Mouse (Mus musculus) heart, postnatal 14 days (tissue): ENCODE measurements around the gene Kpna7. TPM values are rescaled to one million over a fixed set of nuclear protein-coding genes. Genes with fewer than 3 reads are reported as not detected.
"Not testable (repeated sequence)": the region's sequence is repeated elsewhere in the genome, so short reads cannot be mapped to it uniquely, and the experiment has no call there.

ENCODE experiments used
- DNase-seq, 2 experiments: peaks; one replicate each; pipeline ENCODE4 v3.0.0; 2021 to 2022
- intact Hi-C: fragments of 180-260 bp; cut with DNase I; formaldehyde crosslinking; loops from one replicate; pipeline ENCODE4 v1.15.1; 2025
- long read RNA-seq, 2 experiments: library from polyadenylated mRNA; stranded (forward); transcript quantifications; one replicate each; pipeline ENCODE4 v2.0.0; 2021
- total RNA-seq, 2 experiments: library from RNA; stranded (reverse); gene quantifications; 2 replicates each; pipeline ENCODE4 v1.2.3; 2021

Kpna7 gene
- total RNA-seq = not detected
- long read RNA-seq, experiment 1 = 0 reads
- long read RNA-seq, experiment 2 = 0 reads

GRCm38 (mm10) chr5:145083632-145084451 lies at the start of gene Kpna7, which contains the start of gene Arpc1a:
TSS of gene Kpna7 (minus strand) at chr5:145084030.
TSS of gene Arpc1a (plus strand) at chr5:145083830.
- intact Hi-C loops = loop anchor here (2.0 kb wide), 1 partner anchor 31 kb away; the partner anchor contains the start of gene Arpc1b
- DNase-seq = peak; percentile 96 to 97

GRCm38 (mm10) chr5:145133275-145133674 lies 49.4 kb upstream of the Kpna7 start:
- intact Hi-C loops = loop anchor here (2.0 kb wide), 1 partner anchor 14 kb away; no protein-coding TSS in a partner anchor
- not testable (repeated sequence) for DNase-seq

- intact Hi-C loops = no loop called here
- DNase-seq = no peak
Measured at GRCm38 (mm10) chr5:145130995-145131394, 47.2 kb upstream of the Kpna7 start.

GRCm38 (mm10) chr5:145130191-145130590 lies 46.4 kb upstream of the Kpna7 start:
- DNase-seq = peak in 1 of 2 experiments; percentile 19
- intact Hi-C loops = no loop called here

GRCm38 (mm10) chr5:145129773-145130172 lies 45.9 kb upstream of the Kpna7 start:
- DNase-seq, intact Hi-C loops: not testable (repeated sequence)

- intact Hi-C loops = no loop called here
- peak; percentile 47 to 55 for DNase-seq
Measured at GRCm38 (mm10) chr5:145129124-145129523, 45.3 kb upstream of the Kpna7 start.

GRCm38 (mm10) chr5:145126580-145126979 lies 42.8 kb upstream of the Kpna7 start:
- intact Hi-C loops = no loop called here
- DNase-seq = no peak

- no peak for DNase-seq
- intact Hi-C loops = no loop called here
Measured at GRCm38 (mm10) chr5:145123396-145123795, 39.6 kb upstream of the Kpna7 start.

- intact Hi-C loops = no loop called here
- DNase-seq = peak in 1 of 2 experiments; percentile 33
Measured at GRCm38 (mm10) chr5:145120921-145121320, 37.1 kb upstream of the Kpna7 start.

- intact Hi-C loops = loop anchor here (2.0 kb wide), 1 partner anchor 13 kb away; no protein-coding TSS in a partner anchor
- no peak for DNase-seq
Measured at GRCm38 (mm10) chr5:145119385-145119784, 35.6 kb upstream of the Kpna7 start.

- intact Hi-C loops = loop anchor here (2.0 kb wide), 1 partner anchor 14 kb away; no protein-coding TSS in a partner anchor
- no peak for DNase-seq
Measured at GRCm38 (mm10) chr5:145118461-145118860, 34.6 kb upstream of the Kpna7 start.

GRCm38 (mm10) chr5:145118005-145118404 lies 34.2 kb upstream of the Kpna7 start:
- intact Hi-C loops = loop anchor here (2.0 kb wide), 1 partner anchor 15 kb away; no protein-coding TSS in a partner anchor

GRCm38 (mm10) chr5:145116916-145117315 lies 33.1 kb upstream of the Kpna7 start:
- intact Hi-C loops = no loop called here
- DNase-seq = peak; percentile 82 to 83

More at GRCm38 (mm10) chr5:145118005-145118404, 34.2 kb upstream of the Kpna7 start:
- no peak for DNase-seq

GRCm38 (mm10) chr5:145116316-145116715 lies 32.5 kb upstream of the Kpna7 start:
- peak; percentile 66 to 73 for DNase-seq
- intact Hi-C loops = no loop called here

- DNase-seq = no peak
- intact Hi-C loops = loop anchor here (2.0 kb wide), 1 partner anchor 31 kb away; the partner anchor contains the start of gene Kpna7
Measured at GRCm38 (mm10) chr5:145115736-145116135, 31.9 kb upstream of the Kpna7 start.

- DNase-seq = peak; percentile 78 to 82
- intact Hi-C loops = loop anchor here (2.0 kb wide), 1 partner anchor 30 kb away; the partner anchor contains the start of gene Kpna7
Measured at GRCm38 (mm10) chr5:145114606-145115473, 31.0 kb upstream of the Kpna7 start.

GRCm38 (mm10) chr5:145114071-145114605 lies 30.3 kb upstream of the Kpna7 start, which contains the start of gene Arpc1b:
TSS of gene Arpc1b (plus strand) at chr5:145114215.
- intact Hi-C loops = loop anchor here (2.0 kb wide), 1 partner anchor 29 kb away; the partner anchor contains the start of gene Kpna7
- DNase-seq = peak; percentile 83 to 84

- no peak for DNase-seq
- intact Hi-C loops = no loop called here
Measured at GRCm38 (mm10) chr5:145113416-145113815, 29.6 kb upstream of the Kpna7 start.

- no peak for DNase-seq
- intact Hi-C loops = no loop called here
Measured at GRCm38 (mm10) chr5:145112566-145112965, 28.7 kb upstream of the Kpna7 start.

- intact Hi-C loops = no loop called here
- DNase-seq = no peak
Measured at GRCm38 (mm10) chr5:145110401-145110800, 26.6 kb upstream of the Kpna7 start.
